Mouse (Mus musculus) kidney, embryonic 15.5 days (tissue): ENCODE measurements at regions not wholly inside any gene's neighbourhood (a gene's known extent, or its start where the extent isn't known, plus 50 kb on each side); places are given as distances from the start of the nearest gene placed in this dataset.

Experiments
- ATAC-seq: fragments of 200-750 bp; cut with Nextera tagmentation; replicated peaks from 2 replicates; pipeline ENCODE4 v1.8.0; 2017; ENCODE audit warnings: moderate TSS enrichment; ENCODE audit not compliant: low FRiP score
- H3K27ac ChIP-seq: fragments of 300-500 bp; sonication (generic); 2 replicates; pipeline ENCODE4 v1.5.1; 2015; ENCODE audit warnings: mild to moderate bottlenecking, inconsistent platforms
- H3K27me3 ChIP-seq: fragments of 300-500 bp; sonication (generic); 2 replicates; pipeline ENCODE4 v1.6.1; 2015; ENCODE audit warnings: inconsistent platforms
- H3K36me3 ChIP-seq: fragments of 300-500 bp; sonication (generic); 2 replicates; pipeline ENCODE4 v1.6.1; 2015; ENCODE audit warnings: inconsistent platforms
- H3K4me1 ChIP-seq: fragments of 300-500 bp; sonication (generic); 2 replicates; pipeline ENCODE4 v1.6.1; 2015; ENCODE audit warnings: inconsistent platforms
- H3K4me2 ChIP-seq: fragments of 300-500 bp; sonication (generic); 2 replicates; pipeline ENCODE4 v1.6.1; 2015; ENCODE audit warnings: moderate library complexity, mild to moderate bottlenecking, inconsistent platforms
- H3K4me3 ChIP-seq: fragments of 300-500 bp; sonication (generic); replicated peaks from 2 replicates; pipeline ENCODE4 v1.5.1; 2015; ENCODE audit warnings: mild to moderate bottlenecking, inconsistent platforms
- H3K9ac ChIP-seq: fragments of 300-500 bp; sonication (generic); 2 replicates; pipeline ENCODE4 v1.6.1; 2015; ENCODE audit warnings: mild to moderate bottlenecking, inconsistent platforms
- H3K9me3 ChIP-seq: fragments of 300-500 bp; sonication (generic); replicated peaks from 2 replicates; pipeline ENCODE4 v1.6.1; 2016; ENCODE audit warnings: inconsistent platforms
- WGBS: fragments of 180-500 bp; shearing (Covaris S2); methylation state at CpG from one replicate; pipeline ENCODE4 v1.1.7; 2015; ENCODE audit warnings: mixed read lengths; 5-methylcytosine and 5-hydroxymethylcytosine counted together

DNA sequence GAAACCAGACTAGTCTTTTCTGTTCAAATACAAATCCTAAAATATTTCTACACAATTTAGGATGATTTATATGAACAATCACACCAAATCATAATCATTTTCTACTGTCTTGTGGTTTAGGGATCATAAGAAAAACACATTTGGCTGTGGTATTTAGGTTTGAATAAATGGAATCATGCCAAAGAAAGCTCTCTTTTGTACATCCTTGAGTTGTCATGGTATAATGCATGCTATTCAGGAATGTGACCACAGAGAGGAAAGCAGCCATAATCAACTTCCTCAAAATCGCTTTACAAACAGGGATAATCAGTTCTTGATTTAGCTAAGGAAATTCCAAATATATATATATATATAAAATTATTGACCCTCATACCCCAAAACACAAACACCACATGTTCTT, 295.9 kb downstream of the Gria2 start:
- Histone ChIP-seq H3K4me2 (no peak overlapping the region), H3K27me3 (no peaks in the 10 kb centered on the region), H3K9me3 (no peaks in the 10 kb centered on the region), H3K4me3 (no peak overlapping the region), H3K4me1 (no peaks in the 10 kb centered on the region), H3K36me3 (no peaks in the 10 kb centered on the region), H3K9ac (no peak overlapping the region), H3K27ac (no peak overlapping the region)
- ATAC-seq, result no peak
- 50% methylated on average over 1 of the region's 1 CpGs for WGBS

DNA sequence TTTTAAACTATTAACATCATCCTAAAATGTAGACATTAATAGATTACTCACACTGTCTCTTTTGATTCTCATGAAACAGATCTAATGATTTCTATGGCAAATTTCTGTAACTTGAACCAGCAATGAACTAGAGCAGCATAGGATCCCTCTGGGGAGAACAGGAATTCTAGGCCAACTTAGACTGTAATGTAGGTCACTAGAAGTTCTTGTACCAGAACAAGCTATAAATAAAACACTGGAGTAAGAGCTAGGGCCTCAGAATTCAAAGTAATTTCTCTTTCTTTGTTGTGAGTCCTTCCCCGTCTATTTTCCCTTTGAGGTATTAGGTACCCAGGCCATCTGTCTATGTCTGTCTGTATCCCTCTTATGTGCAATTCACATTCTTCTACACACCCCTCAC, 301.5 kb downstream of the Gria2 start:
- H3K9ac ChIP-seq, result no peak overlapping the region
- H3K4me3 ChIP-seq, result no peak overlapping the region
- H3K27ac ChIP-seq, result no peak overlapping the region
- ATAC-seq, result no peak
- no peaks in the 10 kb centered on the region for H3K36me3 ChIP-seq
- WGBS, result 56% methylated on average over 1 of the region's 1 CpGs
- no peak overlapping the region for H3K4me2 ChIP-seq
- H3K4me1 ChIP-seq, result no peaks in the 10 kb centered on the region
- H3K9me3 ChIP-seq, result no peaks in the 10 kb centered on the region
- H3K27me3 ChIP-seq, result no peaks in the 10 kb centered on the region

- Histone ChIP-seq H3K36me3 (no peaks in the 10 kb centered on the region), H3K27ac (no peak overlapping the region), H3K27me3 (no peaks in the 10 kb centered on the region), H3K9me3 (no peaks in the 10 kb centered on the region), H3K9ac (no peak overlapping the region), H3K4me1 (no peaks in the 10 kb centered on the region), H3K4me2 (no peak overlapping the region), H3K4me3 (no peak overlapping the region)
- no peak for ATAC-seq
- 97% methylated on average over 2 of the region's 2 CpGs for WGBS
These were observed 306.1 kb downstream of the Gria2 start for GRCm38 (mm10) chr3:80496556-80496955.

GRCm38 (mm10) chr3:80484168-80484833, 318.3 kb downstream of the Gria2 start:
- Histone ChIP-seq H3K36me3 (no peaks in the 10 kb centered on the region), H3K9ac (no peak overlapping the region), H3K9me3 (no peaks in the 10 kb centered on the region), H3K4me2 (no peak overlapping the region), H3K4me1 (no peaks in the 10 kb centered on the region), H3K4me3 (no peak overlapping the region), H3K27ac (no peak overlapping the region), H3K27me3 (no peaks in the 10 kb centered on the region)
- WGBS, result 71% methylated on average over 3 of the region's 3 CpGs
- ATAC-seq, result no peak

GRCm38 (mm10) chr3:80478676-80479075, 324.0 kb downstream of the Gria2 start:
- ATAC-seq, result no peak
- Histone ChIP-seq H3K36me3 (no peaks in the 10 kb centered on the region), H3K27ac (no peak overlapping the region)

DNA sequence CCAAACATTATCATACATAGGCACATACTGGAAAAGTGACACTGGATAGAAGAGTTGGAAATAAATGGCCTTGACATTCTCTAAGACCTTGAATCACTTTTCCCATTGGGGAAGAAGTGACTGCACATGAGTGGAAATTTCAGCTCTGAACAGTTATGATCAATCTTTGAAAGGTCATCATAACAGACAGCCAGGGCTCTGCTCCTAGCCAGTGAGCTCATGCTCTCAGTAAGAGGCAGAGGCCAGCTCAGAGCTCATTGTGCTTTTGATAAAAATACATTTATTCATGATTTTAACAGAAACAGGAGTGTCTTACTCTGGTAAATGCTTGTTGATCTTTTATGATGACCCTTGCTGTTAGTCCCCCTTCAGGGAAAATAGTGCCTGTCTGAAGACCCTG, 328.9 kb downstream of the Gria2 start:
- Histone ChIP-seq H3K27me3 (no peaks in the 10 kb centered on the region), H3K4me2 (no peak overlapping the region), H3K4me1 (no peaks in the 10 kb centered on the region), H3K36me3 (no peaks in the 10 kb centered on the region), H3K27ac (no peak overlapping the region), H3K9me3 (no peaks in the 10 kb centered on the region), H3K4me3 (no peak overlapping the region), H3K9ac (no peak overlapping the region)
- no peak for ATAC-seq

More at GRCm38 (mm10) chr3:80478676-80479075, 324.0 kb downstream of the Gria2 start:
- no peak overlapping the region for H3K4me3 ChIP-seq
- no peaks in the 10 kb centered on the region for H3K4me1 ChIP-seq
- H3K9ac ChIP-seq, result no peak overlapping the region
- H3K9me3 ChIP-seq, result no peaks in the 10 kb centered on the region
- no peak overlapping the region for H3K4me2 ChIP-seq
- no peaks in the 10 kb centered on the region for H3K27me3 ChIP-seq
